Comparison of ENCODE assay signal across 25 mouse cellular contexts in the genomic region with DNA sequence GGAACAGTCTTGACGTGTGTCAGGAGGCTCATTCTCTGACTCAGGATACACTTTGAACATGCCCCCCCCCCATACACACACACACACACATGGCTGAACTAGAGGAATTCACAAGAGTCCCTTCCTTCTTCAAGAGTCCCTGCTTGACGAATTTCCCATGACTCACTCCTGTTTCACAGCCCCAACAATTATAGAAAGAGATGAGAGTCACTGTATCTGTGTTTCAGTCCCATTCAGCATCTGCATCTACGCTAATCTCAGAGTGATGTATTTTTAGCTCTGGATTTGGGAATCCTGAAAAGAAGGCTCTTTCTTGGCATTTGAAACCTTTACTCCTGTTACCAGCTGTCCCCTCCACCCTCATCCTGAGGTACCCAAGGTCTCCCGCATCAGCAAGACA.
"Had no signal": no experiment of that assay in that cellular context is flagged by ENCODE, and none has a peak within 500 bp of the region (broad histone marks: within the 10 kb centered on the region; RNA-seq: fewer than 3 reads in every experiment).

No protein-coding gene starts in this region.

- H3K9me3 ChIP-seq: heart, embryonic 10.5 days; heart, embryonic 12.5 days; intestine, embryonic 15.5 days; limb, embryonic 10.5 days; limb, embryonic 12.5 days had no signal

- H3K4me2 ChIP-seq: heart, embryonic 12.5 days; hindbrain, embryonic 14.5 days; intestine, embryonic 15.5 days; limb, embryonic 12.5 days; liver, embryonic 11.5 days; liver, embryonic 13.5 days had no signal

- H3K4me1 ChIP-seq: liver, embryonic 13.5 days had no signal

- H3K9ac ChIP-seq: heart, embryonic 12.5 days; hindbrain, embryonic 14.5 days; intestine, embryonic 15.5 days; limb, embryonic 12.5 days; liver, embryonic 13.5 days had no signal

- H3K27ac ChIP-seq: gastrocnemius, adult 2 months; heart, embryonic 10.5 days; hindbrain, embryonic 14.5 days; intestine, embryonic 15.5 days; layer of hippocampus, adult 2 months; limb, embryonic 10.5 days; limb, embryonic 12.5 days; liver, embryonic 13.5 days had no signal

- H3K36me3 ChIP-seq: heart, embryonic 10.5 days; heart, embryonic 12.5 days; intestine, embryonic 15.5 days; limb, embryonic 10.5 days; limb, embryonic 12.5 days; liver, embryonic 13.5 days had no signal

- H3K27me3 ChIP-seq: heart, embryonic 12.5 days; intestine, embryonic 15.5 days; liver, embryonic 13.5 days had no signal

- DNase-seq: gastrocnemius, adult 2 months; gastrocnemius, postnatal 10 days; gastrocnemius, postnatal 25 days; heart, adult 18-20 months; heart, postnatal 10 days; heart, postnatal 4 days; kidney, adult 18-20 months; kidney, adult 8-10 months; kidney, postnatal 10 days; kidney, postnatal 25 days; kidney, postnatal 4 days; liver; liver, embryonic 13.5 days had no signal

- H3K4me3 ChIP-seq: gastrocnemius, adult 2 months; heart, embryonic 10.5 days; heart, embryonic 12.5 days; intestine, embryonic 15.5 days; layer of hippocampus, adult 2 months; left cerebral cortex, adult 2 months; limb, embryonic 10.5 days; limb, embryonic 12.5 days; liver, embryonic 13.5 days had no signal

- ATAC-seq: hindbrain, embryonic 16.5 days; inflammation-experienced regulatory T-cells, adult 6 months; intestine, embryonic 15.5 days; intestine, postnatal 0 days had no signal
